Mouse (Mus musculus): Measurements from ENCODE around the gene Dusp1. TPM values are rescaled to one million over a fixed set of nuclear protein-coding genes. Genes with fewer than 3 reads are reported as not detected.

Gene Dusp1
- total and polyA plus RNA-seq, 3 experiments, result 3.5 to 9.9 (median 5.6) TPM

DNA sequence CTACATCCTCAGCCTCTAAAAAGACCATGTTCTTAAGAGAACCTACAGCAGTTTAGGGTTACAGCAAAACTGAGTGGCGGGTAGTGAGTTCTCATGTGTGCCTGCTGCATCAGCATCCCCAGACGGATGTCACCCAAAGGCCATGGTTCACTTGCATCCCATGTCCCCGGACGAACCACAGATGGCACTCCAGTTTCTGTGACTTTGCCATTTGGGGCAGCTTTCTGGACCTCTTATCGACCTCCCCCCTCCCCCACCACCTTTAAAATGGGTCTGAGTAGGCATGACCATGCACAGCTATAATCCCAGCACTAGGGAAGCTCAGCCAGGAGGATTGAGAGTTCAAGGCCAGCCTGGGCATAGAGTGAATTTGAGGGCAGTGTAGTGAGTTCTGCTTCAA lies 31.3 kb upstream of the Dusp1 start:
- dilution Hi-C loops (cut with MboI; ENCODE audit: extremely low pct_ligation_motif_present, extremely low pct_unique_long_range_greater_than_20kb, low sequenced_read_pairs), result no loop called here
- in situ Hi-C loops (cut with MboI; ENCODE audit: low pct_ligation_motif_present, low pct_unique_long_range_greater_than_20kb, low sequenced_read_pairs), result no loop called here
- H3K27me3 ChIP-seq (replicated peaks), result no peaks in the 10 kb centered on the region
- DNase-seq (ENCODE audit: extremely low read depth), result no peak
- TF ChIP-seq RAD21 (IDR thresholded peaks at IDR 0.05; ENCODE audit: low read depth, low read length) (no peak), MAX (IDR thresholded peaks at IDR 0.05; ENCODE audit: low read length) (no peak), EP300 (IDR thresholded peaks at IDR 0.05; ENCODE audit: low read length) (no peak), BHLHE40 (IDR thresholded peaks at IDR 0.05; ENCODE audit: low read depth, low read length) (no peak), MYC (IDR thresholded peaks at IDR 0.05; ENCODE audit: low read depth, low read length) (no peak), ZKSCAN1 (IDR thresholded peaks at IDR 0.05; ENCODE audit: borderline replicate concordance, low read depth, low read length) (no peak), GABPA (IDR thresholded peaks at IDR 0.05; ENCODE audit: insufficient replicate concordance, low read depth, low read length) (no peak), TCF12 (IDR thresholded peaks at IDR 0.05; ENCODE audit: low read depth, low read length) (no peak), ETS1 (conservative IDR thresholded peaks at IDR 0.05; ENCODE audit: low read depth, low read length) (no peak), USF2 (conservative IDR thresholded peaks at IDR 0.05; ENCODE audit: low read depth, low read length) (no peak), IRF4 (IDR thresholded peaks at IDR 0.05; ENCODE audit: low read depth, low read length) (no peak), USF1 (IDR thresholded peaks at IDR 0.05; ENCODE audit: low read depth, low read length) (no peak), MAZ (IDR thresholded peaks at IDR 0.05; ENCODE audit: low read depth, low read length) (no peak), ZC3H11A (IDR thresholded peaks at IDR 0.05; ENCODE audit: low read depth, low read length) (no peak), ELF1 (IDR thresholded peaks at IDR 0.05; ENCODE audit: low read depth, low read length) (no peak), MAFK (IDR thresholded peaks at IDR 0.05; ENCODE audit: insufficient replicate concordance, low read length) (no peak), POLR2A (IDR thresholded peaks at IDR 0.05; ENCODE audit: low read depth, low read length) (no peak)
- H3K4me1 ChIP-seq (ENCODE audit: control insufficient read depth in 1 of 2, insufficient read depth in 2 of 2), result peaks cover 15 to 42% of the 10 kb centered on the region in 2 experiments
- H3K79me2 ChIP-seq (replicated peaks; ENCODE audit: control insufficient read depth, extremely low read depth, insufficient read depth, poor library complexity, severe bottlenecking), result no peaks in the 10 kb centered on the region; the same call in 1 of the 2 replicates
- H3K9ac ChIP-seq (ENCODE audit: insufficient read depth, low read depth), result no peak overlapping the region
- H3K4me2 ChIP-seq (ENCODE audit: insufficient read depth, low read depth, poor library complexity, severe bottlenecking), result no peak overlapping the region
- peaks cover 8 to 74% of the 10 kb centered on the region in 2 experiments for H3K36me3 ChIP-seq (replicated peaks in 1 of 2; ENCODE audit: control insufficient read depth in 1 of 2, insufficient read depth in 1 of 2, low read length in 1 of 2)
- no peaks in the 10 kb centered on the region for H3K9me3 ChIP-seq (replicated peaks; ENCODE audit: low read length)
- no peak overlapping the region for H3K27ac ChIP-seq (ENCODE audit: insufficient read depth, low read depth)
- no peak overlapping the region for H3K4me3 ChIP-seq (replicated peaks in 1 of 3; ENCODE audit: low read depth in 2 of 3, low read length in 2 of 3, poor library complexity in 1 of 3)

DNA sequence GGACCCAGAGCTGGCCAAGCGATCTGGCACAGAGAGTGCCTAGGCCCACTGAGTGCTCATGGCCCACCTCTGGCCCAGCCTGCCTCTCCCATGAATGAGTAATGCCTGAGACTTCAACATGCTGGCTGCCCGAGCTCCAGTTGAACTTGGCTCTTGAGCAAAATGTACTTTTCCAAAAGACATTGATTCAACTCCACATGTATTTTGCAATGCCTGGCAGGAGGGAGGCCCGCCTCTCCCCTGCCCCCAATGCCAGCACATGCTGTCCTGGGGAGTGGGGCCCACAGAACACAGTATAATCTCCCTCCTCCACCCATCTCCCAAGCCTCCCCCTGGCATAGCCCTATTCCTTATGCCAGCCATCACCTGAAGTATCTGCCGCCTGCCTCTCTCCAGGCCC lies 30.6 kb upstream of the Dusp1 start:
- DNase-seq (ENCODE audit: extremely low read depth), result no peak
- peaks cover 15 to 39% of the 10 kb centered on the region in 2 experiments for H3K4me1 ChIP-seq (ENCODE audit: control insufficient read depth in 1 of 2, insufficient read depth in 2 of 2)
- dilution Hi-C loops (cut with MboI; ENCODE audit: extremely low pct_ligation_motif_present, extremely low pct_unique_long_range_greater_than_20kb, low sequenced_read_pairs) (no loop called here), in situ Hi-C loops (cut with MboI; ENCODE audit: low pct_ligation_motif_present, low pct_unique_long_range_greater_than_20kb, low sequenced_read_pairs) (no loop called here)
- no peaks in the 10 kb centered on the region for H3K9me3 ChIP-seq (replicated peaks; ENCODE audit: low read length)
- H3K4me3 ChIP-seq (replicated peaks in 1 of 3; ENCODE audit: low read depth in 2 of 3, low read length in 2 of 3, poor library complexity in 1 of 3), result no peak overlapping the region
- no peak for TF ChIP-seq BHLHE40 (IDR thresholded peaks at IDR 0.05; ENCODE audit: low read depth, low read length)
- TF ChIP-seq MAX (IDR thresholded peaks at IDR 0.05; ENCODE audit: low read length), result no peak
- no peak for TF ChIP-seq MAFK (IDR thresholded peaks at IDR 0.05; ENCODE audit: insufficient replicate concordance, low read length)
- no peak for TF ChIP-seq POLR2A (IDR thresholded peaks at IDR 0.05; ENCODE audit: low read depth, low read length)
- no peak for TF ChIP-seq GABPA (IDR thresholded peaks at IDR 0.05; ENCODE audit: insufficient replicate concordance, low read depth, low read length)
- no peak for TF ChIP-seq NRF1 (IDR thresholded peaks at IDR 0.05; ENCODE audit: low read depth, low read length)
- TF ChIP-seq TCF12 (IDR thresholded peaks at IDR 0.05; ENCODE audit: low read depth, low read length), result no peak
- no peak for TF ChIP-seq USF1 (IDR thresholded peaks at IDR 0.05; ENCODE audit: low read depth, low read length)
- no peak for TF ChIP-seq MEF2A (IDR thresholded peaks at IDR 0.05; ENCODE audit: borderline replicate concordance, low read depth, low read length)
- no peak for TF ChIP-seq JUND (conservative IDR thresholded peaks at IDR 0.05; ENCODE audit: low read depth, low read length)
- no peak for TF ChIP-seq ZMIZ1 (IDR thresholded peaks at IDR 0.05; ENCODE audit: low read depth, low read length)
- no peak for TF ChIP-seq CHD1 (IDR thresholded peaks at IDR 0.05; ENCODE audit: low read depth, low read length)
- TF ChIP-seq RCOR1 (conservative IDR thresholded peaks at IDR 0.05; ENCODE audit: low read depth, low read length), result no peak
- TF ChIP-seq ETS1 (conservative IDR thresholded peaks at IDR 0.05; ENCODE audit: low read depth, low read length), result no peak
- no peak for TF ChIP-seq USF2 (conservative IDR thresholded peaks at IDR 0.05; ENCODE audit: low read depth, low read length)
- no peak for TF ChIP-seq SMC3 (IDR thresholded peaks at IDR 0.05; ENCODE audit: low read depth, low read length)
- TF ChIP-seq MAZ (IDR thresholded peaks at IDR 0.05; ENCODE audit: low read depth, low read length), result no peak
- no peak for TF ChIP-seq HCFC1 (IDR thresholded peaks at IDR 0.05; ENCODE audit: low read depth, low read length)
- TF ChIP-seq CHD2 (IDR thresholded peaks at IDR 0.05; ENCODE audit: low read length), result no peak
- TF ChIP-seq KAT2A (IDR thresholded peaks at IDR 0.05; ENCODE audit: insufficient replicate concordance, low read length), result no peak
- no peaks in the 10 kb centered on the region for H3K27me3 ChIP-seq (replicated peaks)
- H3K27ac ChIP-seq (ENCODE audit: insufficient read depth, low read depth), result no peak overlapping the region
- H3K79me2 ChIP-seq (replicated peaks; ENCODE audit: control insufficient read depth, extremely low read depth, insufficient read depth, poor library complexity, severe bottlenecking), result no peaks in the 10 kb centered on the region; the same call in 1 of the 2 replicates
- peaks cover 11 to 77% of the 10 kb centered on the region in 2 experiments for H3K36me3 ChIP-seq (replicated peaks in 1 of 2; ENCODE audit: control insufficient read depth in 1 of 2, insufficient read depth in 1 of 2, low read length in 1 of 2)
- H3K4me2 ChIP-seq (ENCODE audit: insufficient read depth, low read depth, poor library complexity, severe bottlenecking), result no peak overlapping the region
- H3K9ac ChIP-seq (ENCODE audit: insufficient read depth, low read depth), result no peak overlapping the region
